Mouse (Mus musculus) neural tube, embryonic 12.5 days (tissue): ENCODE data around the gene Zfp541. TPM values are rescaled to one million over a fixed set of nuclear protein-coding genes. Genes with fewer than 3 reads are reported as not detected.

Source experiments
- polyA plus RNA-seq: library from polyadenylated mRNA; unstranded; fragments of >200 nt; fragmentation: Nextera tagmentation; extraction: Ambion mirVana; gene quantifications from 2 replicates; pipeline ENCODE4 v1.2.1, GENCODE M21; 2016

Gene Zfp541
- polyA plus RNA-seq, 1 experiment from 2014 or later, result 0.05 TPM

Other genes starting within 250 kb of the Zfp541 start
- not detected in 2 replicates for gene Obox6, start 222.1 kb upstream of the Zfp541 start, polyA plus RNA-seq
- not detected in 2 replicates for gene Crx, start 181.8 kb upstream of the Zfp541 start, polyA plus RNA-seq
- gene Crxos, start 179.2 kb upstream of the Zfp541 start, polyA plus RNA-seq, result not detected in 2 replicates
- gene Selenow, start 139.4 kb upstream of the Zfp541 start, polyA plus RNA-seq, result 1,130 and 1,196 TPM in 2 replicates
- 157 and 169 TPM in 2 replicates for gene Nop53, start 115.7 kb upstream of the Zfp541 start, polyA plus RNA-seq
- 9.2 and 12.1 TPM in 2 replicates for gene Ehd2, start 94.2 kb upstream of the Zfp541 start, polyA plus RNA-seq
- 10.1 and 10.7 TPM in 2 replicates for gene Bicra, start 13.9 kb upstream of the Zfp541 start, polyA plus RNA-seq
- gene Napa, start 36.6 kb downstream of the Zfp541 start, polyA plus RNA-seq, result 186 and 216 TPM in 2 replicates
- 29.6 and 32.9 TPM in 2 replicates for gene Kptn, start 58.1 kb downstream of the Zfp541 start, polyA plus RNA-seq
- 1.2 and 1.8 TPM in 2 replicates for gene Slc8a2, start 68.0 kb downstream of the Zfp541 start, polyA plus RNA-seq
- 194 and 205 TPM in 2 replicates for gene Meis3, start 113.3 kb downstream of the Zfp541 start, polyA plus RNA-seq
- gene Dhx34, start 160.2 kb downstream of the Zfp541 start, polyA plus RNA-seq, result 14.9 and 16.5 TPM in 2 replicates
- 0.09 and 0.10 TPM in 2 replicates for gene C5ar2, start 182.3 kb downstream of the Zfp541 start, polyA plus RNA-seq
- 0.87 and 1.2 TPM in 2 replicates for gene C5ar1, start 197.7 kb downstream of the Zfp541 start, polyA plus RNA-seq
- gene Inafm1, start 211.8 kb downstream of the Zfp541 start, polyA plus RNA-seq, result 27.0 and 28.5 TPM in 2 replicates
- 47.7 and 49.5 TPM in 2 replicates for gene Ccdc9, start 225.0 kb downstream of the Zfp541 start, polyA plus RNA-seq
- 22.7 and 25.0 TPM in 2 replicates for gene Bbc3, start 246.6 kb downstream of the Zfp541 start, polyA plus RNA-seq